Mouse (Mus musculus): ENCODE results near the gene Xpa. TPM values are rescaled to one million over a fixed set of nuclear protein-coding genes. Genes with fewer than 3 reads are reported as not detected.

The Xpa gene
- polyA plus RNA-seq, 1 experiment from 2014 or later: 35.4 TPM

- WGBS (ENCODE audit: missing documents): 97% methylated on average over 5 of the region's 8 CpGs
- Histone ChIP-seq H3K27ac (no peak overlapping the region), H3K4me3 (ENCODE audit: inconsistent target) (no peak overlapping the region), H3K36me3 (ENCODE audit: inconsistent target) (peaks cover 83% of the 10 kb centered on the region), H3K79me2 (ENCODE audit: inconsistent target) (peaks cover 13% of the 10 kb centered on the region; the same call in 1 of the 2 replicates)
Measured at GRCm38 (mm10) chr4:46129311-46130004, 66.7 kb downstream of the Xpa start.

DNA sequence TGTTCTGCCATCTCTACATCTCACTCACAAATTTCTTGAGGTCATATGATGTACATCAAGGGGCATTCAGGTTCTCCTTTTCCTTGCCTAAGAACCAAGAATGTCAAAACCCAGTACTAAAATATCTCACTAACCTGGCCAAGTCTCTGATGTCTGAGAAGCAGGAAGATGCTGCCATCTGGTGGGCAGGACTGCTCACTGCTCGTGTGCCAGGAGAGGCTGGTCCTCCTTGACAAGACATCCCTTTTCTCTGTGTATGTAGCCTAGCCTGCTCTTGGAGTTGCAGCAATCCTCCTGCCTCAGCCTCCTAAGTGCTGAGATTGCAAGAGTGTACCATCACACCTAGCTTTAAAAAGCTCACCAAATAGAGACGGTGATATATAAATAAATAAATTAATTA, 69.6 kb downstream of the Xpa start:
- Histone ChIP-seq H3K27ac (no peak overlapping the region), H3K4me3 (ENCODE audit: inconsistent target) (no peak overlapping the region), H3K79me2 (ENCODE audit: inconsistent target) (no peaks in the 10 kb centered on the region; the same call in 1 of the 2 replicates), H3K36me3 (ENCODE audit: inconsistent target) (peaks cover 71% of the 10 kb centered on the region)
- WGBS (ENCODE audit: missing documents): 37% methylated on average over 2 of the region's 2 CpGs

DNA sequence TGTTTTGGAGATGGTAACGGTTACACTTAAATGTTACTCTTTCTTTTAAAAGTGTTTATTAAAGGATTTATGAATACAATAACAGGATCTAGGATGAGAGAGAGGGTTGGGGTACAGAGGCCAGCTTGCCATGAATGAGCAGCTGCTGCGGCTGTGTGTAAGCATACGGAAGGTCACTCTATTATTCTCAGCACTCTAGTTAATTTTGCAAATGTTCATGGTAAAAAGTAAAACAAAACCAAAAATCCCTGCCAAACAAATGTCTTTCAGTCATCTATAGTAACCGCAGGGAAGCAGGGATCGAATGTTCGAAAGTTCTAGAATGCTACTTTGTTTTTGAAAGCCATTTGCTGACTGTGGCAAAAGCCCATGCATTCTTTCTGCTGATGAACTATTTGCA, 72.8 kb downstream of the Xpa start:
- 93% methylated on average over 6 of the region's 6 CpGs for WGBS (ENCODE audit: missing documents)
- Histone ChIP-seq H3K79me2 (ENCODE audit: inconsistent target) (no peaks in the 10 kb centered on the region), H3K27ac (0 out of 2 replicates have a peak overlapping the region, but pooled peaks have one; percentile 7), H3K4me3 (ENCODE audit: inconsistent target) (no peak overlapping the region), H3K36me3 (ENCODE audit: inconsistent target) (peaks cover 73% of the 10 kb centered on the region)

DNA sequence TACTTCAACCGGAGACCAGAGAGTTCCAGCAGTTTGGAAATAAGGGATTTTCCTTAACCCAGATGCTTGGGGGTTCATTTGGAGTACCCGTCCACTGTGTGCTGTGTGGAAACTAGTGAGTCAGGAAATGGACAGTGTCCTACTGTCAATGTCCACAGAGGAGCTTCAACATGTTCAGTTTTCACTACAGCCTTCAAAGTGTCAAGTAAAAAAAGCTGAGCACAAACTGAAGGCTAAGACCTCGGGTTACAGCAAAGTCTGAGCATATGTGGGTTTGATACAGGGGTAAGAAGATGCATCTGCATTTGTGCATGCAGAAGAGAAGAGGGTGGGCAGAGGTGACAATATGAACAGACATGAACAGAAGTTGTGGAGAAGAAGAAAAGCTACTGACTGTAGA, 75.3 kb downstream of the Xpa start:
- H3K36me3 ChIP-seq (ENCODE audit: inconsistent target): peaks cover 86% of the 10 kb centered on the region
- 90% methylated on average over 3 of the region's 3 CpGs for WGBS (ENCODE audit: missing documents)
- H3K27ac ChIP-seq: no peak overlapping the region
- H3K79me2 ChIP-seq (ENCODE audit: inconsistent target): no peaks in the 10 kb centered on the region
- no peak overlapping the region for H3K4me3 ChIP-seq (ENCODE audit: inconsistent target)

DNA sequence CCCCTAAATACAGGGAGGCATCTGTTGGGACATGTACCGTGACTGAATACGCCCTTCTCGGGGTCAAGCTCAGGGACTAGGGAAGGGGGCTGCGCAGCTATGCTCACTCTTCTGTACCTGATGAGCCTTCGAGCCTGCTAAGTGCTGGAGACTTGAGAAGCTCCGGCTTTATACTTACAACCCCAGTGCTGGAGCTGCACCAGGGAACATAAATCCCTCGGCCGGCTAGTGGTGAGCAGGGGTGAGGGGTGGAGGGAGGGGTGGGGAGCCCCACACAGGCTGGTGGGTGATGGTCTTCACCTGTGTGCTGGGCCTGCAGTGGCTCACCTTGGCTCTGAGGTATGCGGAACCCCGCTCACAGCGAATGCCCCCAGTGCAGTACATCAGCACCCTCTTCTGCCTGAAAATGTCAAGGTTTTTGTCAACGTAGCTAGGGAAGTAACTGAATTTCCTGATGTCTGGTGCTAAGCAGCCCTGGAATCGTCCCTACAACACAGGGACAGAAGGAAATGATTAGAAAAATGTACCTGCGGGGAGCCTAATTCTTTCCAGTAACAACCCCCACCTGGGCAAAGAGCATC, 76.5 kb downstream of the Xpa start:
- H3K79me2 ChIP-seq (ENCODE audit: inconsistent target): no peaks in the 10 kb centered on the region
- peaks cover 84% of the 10 kb centered on the region for H3K36me3 ChIP-seq (ENCODE audit: inconsistent target)
- 97% methylated on average over 14 of the region's 14 CpGs for WGBS (ENCODE audit: missing documents)
- no peak overlapping the region for H3K4me3 ChIP-seq (ENCODE audit: inconsistent target)
- no peak overlapping the region for H3K27ac ChIP-seq

- H3K36me3 ChIP-seq (ENCODE audit: inconsistent target): peaks cover 80% of the 10 kb centered on the region
- H3K79me2 ChIP-seq (ENCODE audit: inconsistent target): no peaks in the 10 kb centered on the region
- WGBS (ENCODE audit: missing documents): 98% methylated on average over 4 of the region's 4 CpGs
- H3K4me3 ChIP-seq (ENCODE audit: inconsistent target): no peak overlapping the region
- no peak overlapping the region for H3K27ac ChIP-seq
Measured at GRCm38 (mm10) chr4:46117536-46117935, 78.6 kb downstream of the Xpa start.

GRCm38 (mm10) chr4:46116544-46117175, 79.5 kb downstream of the Xpa start:
- Histone ChIP-seq H3K36me3 (ENCODE audit: inconsistent target) (peaks cover 75% of the 10 kb centered on the region), H3K79me2 (ENCODE audit: inconsistent target) (no peaks in the 10 kb centered on the region), H3K4me3 (ENCODE audit: inconsistent target) (no peak overlapping the region), H3K27ac (no peak overlapping the region)
- WGBS (ENCODE audit: missing documents): 91% methylated on average over 9 of the region's 10 CpGs

DNA sequence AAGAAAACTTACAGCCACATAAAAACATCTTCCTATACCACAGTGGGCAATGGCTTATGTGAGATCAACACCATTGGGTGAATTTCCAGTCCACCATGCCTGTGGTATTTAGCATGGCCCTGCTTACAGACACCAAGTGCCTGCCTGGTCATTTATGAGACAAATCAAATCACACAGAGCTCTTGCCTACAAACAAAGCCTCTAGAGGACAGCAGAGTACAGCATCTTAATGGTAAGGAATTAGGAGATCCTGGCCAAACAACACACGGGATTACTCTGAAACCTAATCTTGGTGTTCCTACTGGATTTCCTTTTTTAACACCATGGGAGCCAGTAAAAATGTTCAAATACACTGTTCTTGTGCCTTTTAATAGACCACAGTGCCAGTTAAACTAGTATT, 80.8 kb downstream of the Xpa start:
- Histone ChIP-seq H3K36me3 (ENCODE audit: inconsistent target) (peaks cover 62% of the 10 kb centered on the region), H3K4me3 (ENCODE audit: inconsistent target) (no peak overlapping the region), H3K27ac (no peak overlapping the region), H3K79me2 (ENCODE audit: inconsistent target) (no peaks in the 10 kb centered on the region)
- 100% methylated on average over 1 of the region's 1 CpGs for WGBS (ENCODE audit: missing documents)

- H3K27ac ChIP-seq: no peak overlapping the region
- 93% methylated on average over 3 of the region's 3 CpGs for WGBS (ENCODE audit: missing documents)
- H3K36me3 ChIP-seq (ENCODE audit: inconsistent target): peaks cover 23% of the 10 kb centered on the region
Measured at GRCm38 (mm10) chr4:46111361-46111760, 84.8 kb downstream of the Xpa start.

GRCm38 (mm10) chr4:46110084-46110483, 86.0 kb downstream of the Xpa start:
- no peaks in the 10 kb centered on the region for H3K79me2 ChIP-seq (ENCODE audit: inconsistent target)
- 94% methylated on average over 8 of the region's 8 CpGs for WGBS (ENCODE audit: missing documents)
- no peak overlapping the region for H3K27ac ChIP-seq
- H3K4me3 ChIP-seq (ENCODE audit: inconsistent target): no peak overlapping the region
- peaks cover 11% of the 10 kb centered on the region; the same call in 1 of the 2 replicates for H3K36me3 ChIP-seq (ENCODE audit: inconsistent target)

More at GRCm38 (mm10) chr4:46111361-46111760, 84.8 kb downstream of the Xpa start:
- Histone ChIP-seq H3K79me2 (ENCODE audit: inconsistent target) (no peaks in the 10 kb centered on the region), H3K4me3 (ENCODE audit: inconsistent target) (no peak overlapping the region)

Other genes starting within 250 kb of the Xpa start
- gene Tdrd7, start 231.0 kb downstream of the Xpa start, polyA plus RNA-seq (2018): 30.7 to 69.3 TPM (median 53.8 TPM) in 3 replicates
- gene Tmod1, start 157.4 kb downstream of the Xpa start, polyA plus RNA-seq (2018): 5.2 to 16.5 TPM (median 13.3 TPM) in 3 replicates
- gene Ncbp1, start 57.7 kb downstream of the Xpa start, polyA plus RNA-seq (2018): 23.8 to 37.1 TPM (median 27.7 TPM) in 3 replicates
- 23.3 to 28.6 TPM (median 24.8 TPM) in 3 replicates for gene Tstd2, start 57.6 kb downstream of the Xpa start, polyA plus RNA-seq (2018)
- gene Foxe1, start 147.3 kb upstream of the Xpa start, polyA plus RNA-seq (2018): not detected in 3 replicates
- 3.9 to 6.6 TPM (median 5.2 TPM) in 3 replicates for gene Trmo, start 193.1 kb upstream of the Xpa start, polyA plus RNA-seq (2018)
- not detected in 3 replicates for gene Hemgn, start 217.2 kb upstream of the Xpa start, polyA plus RNA-seq (2018)